Mouse (Mus musculus): ENCODE measurements around the gene Paxbp1. TPM values are rescaled to one million over a fixed set of nuclear protein-coding genes. Genes with fewer than 3 reads are reported as not detected.

Paxbp1 gene
- polyA plus RNA-seq (2012; rRNA removed) = 10.7 and 12.9 TPM in 2 replicates

GRCm38 (mm10) chr16:91044270-91045182 is at the start of gene Paxbp1:
TSS of gene Paxbp1 (minus strand) at chr16:91044543.

GRCm38 (mm10) chr16:91011021-91011683 is 33.2 kb downstream of the Paxbp1 start, which contains the start of gene Synj1:
TSS of gene Synj1 (minus strand) at chr16:91011308.

Other genes with a start within 250 kb of the Paxbp1 start
- gene Urb1, start 234.1 kb downstream of the Paxbp1 start, polyA plus RNA-seq (2012; rRNA removed) = 3.4 and 3.8 TPM in 2 replicates
- gene Eva1c, start 217.8 kb downstream of the Paxbp1 start, polyA plus RNA-seq (2012; rRNA removed) = 1.3 and 1.8 TPM in 2 replicates
- 35.0 and 42.7 TPM in 2 replicates for gene Cfap298, start 109.4 kb downstream of the Paxbp1 start, polyA plus RNA-seq (2012; rRNA removed)
- gene Synj1, start 33.2 kb downstream of the Paxbp1 start, polyA plus RNA-seq (2012; rRNA removed) = 23.3 and 24.7 TPM in 2 replicates
- 1.7 and 2.3 TPM in 2 replicates for gene 4932438H23Rik, start 50.6 kb upstream of the Paxbp1 start, polyA plus RNA-seq (2012; rRNA removed)
- gene Olig2, start 180.9 kb upstream of the Paxbp1 start, polyA plus RNA-seq (2012; rRNA removed) = not detected in 2 replicates
- 0.05 and 0.08 TPM in 2 replicates for gene Olig1, start 225.2 kb upstream of the Paxbp1 start, polyA plus RNA-seq (2012; rRNA removed)